ENCODE assay signal across 9 mouse cellular contexts in the genomic region with DNA sequence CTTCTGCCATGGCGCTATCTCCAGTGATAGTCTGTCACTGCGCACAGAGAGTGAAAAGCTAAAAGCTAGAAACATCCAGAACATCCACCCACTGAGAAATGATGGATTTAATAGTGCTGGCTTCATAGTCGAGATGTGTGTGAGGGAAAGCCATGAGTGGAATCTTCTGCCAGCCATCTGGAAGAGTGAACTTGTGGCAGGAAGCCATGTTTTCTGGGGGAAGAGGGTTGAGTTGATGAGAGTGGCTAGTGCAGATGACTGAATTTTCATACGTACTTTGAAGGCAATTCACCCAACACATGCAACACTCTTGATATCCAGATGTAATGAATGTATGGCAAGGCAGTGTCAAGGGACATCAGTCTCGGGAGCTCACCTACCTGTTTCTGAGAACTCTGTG.
"Had no signal": no experiment of that assay in that cellular context is flagged by ENCODE, and none has a peak within 500 bp of the region (broad histone marks: within the 10 kb centered on the region; RNA-seq: fewer than 3 reads in every experiment).

No protein-coding gene starts in this region.

- ATAC-seq: intestine, embryonic 16.5 days; liver, embryonic 12.5 days; midbrain, embryonic 15.5 days had no signal

- DNase-seq: kidney, adult 2 months; kidney, postnatal 14 days; lung, embryonic 14.5 days; lung, postnatal 10 days; lung, postnatal 4 days; thymus, postnatal 36 days had no signal
